Mouse (Mus musculus) liver, embryonic 16.5 days (tissue): Measurements from ENCODE around the gene Kifc3. TPM values are rescaled to one million over a fixed set of nuclear protein-coding genes. Genes with fewer than 3 reads are reported as not detected.

ENCODE experiments used
- ATAC-seq: fragments of 200-750 bp; cut with Nextera tagmentation; 2 replicates; pipeline ENCODE4 v1.8.0; 2017; ENCODE audit warnings: low read depth, mild to moderate bottlenecking, moderate number of reproducible peaks, moderate library complexity
- H3K27ac ChIP-seq: fragments of 300-500 bp; sonication (generic); 2 replicates; pipeline ENCODE4 v1.5.1; 2014; ENCODE audit warnings: mild to moderate bottlenecking, low read length
- H3K27me3 ChIP-seq: fragments of 300-500 bp; sonication (generic); 2 replicates; pipeline ENCODE4 v1.6.1; 2014; ENCODE audit warnings: low read depth, low read length, mixed read lengths; ENCODE audit not compliant: control insufficient read depth, insufficient read depth
- H3K36me3 ChIP-seq: fragments of 300-500 bp; sonication (generic); 2 replicates; pipeline ENCODE4 v1.6.1; 2014; ENCODE audit warnings: mild to moderate bottlenecking; ENCODE audit not compliant: control insufficient read depth, insufficient read depth
- H3K4me1 ChIP-seq: fragments of 300-500 bp; sonication (generic); 2 replicates; pipeline ENCODE4 v1.6.1; 2014; ENCODE audit warnings: low read depth, low read length, mixed read lengths; ENCODE audit not compliant: control insufficient read depth
- H3K4me2 ChIP-seq: fragments of 300-500 bp; sonication (generic); 2 replicates; pipeline ENCODE4 v1.6.1; 2014; ENCODE audit warnings: low read depth, low read length, mixed read lengths
- H3K4me3 ChIP-seq: fragments of 300-500 bp; sonication (generic); 2 replicates; pipeline ENCODE4 v1.5.1; 2014; ENCODE audit warnings: low read depth, mild to moderate bottlenecking, low read length
- H3K9ac ChIP-seq: fragments of 300-500 bp; sonication (generic); 2 replicates; pipeline ENCODE4 v1.6.1; 2014; ENCODE audit warnings: low read depth, low read length
- H3K9me3 ChIP-seq: fragments of 300-500 bp; sonication (generic); replicated peaks from 2 replicates; pipeline ENCODE4 v1.6.1; 2016; ENCODE audit warnings: low read length; ENCODE audit not compliant: control insufficient read depth
- WGBS: fragments of 180-500 bp; shearing (Covaris S2); extraction: QIAGEN DNeasy Blood & Tissue Kit; methylation state at CpG from one replicate; pipeline ENCODE4 v1.1.7; 2014; ENCODE audit not compliant: insufficient replicate concordance; 5-methylcytosine and 5-hydroxymethylcytosine counted together
- polyA plus RNA-seq: library from polyadenylated mRNA; unstranded; fragments of >200 nt; fragmentation: Nextera tagmentation; extraction: Ambion mirVana; gene quantifications from 2 replicates; pipeline ENCODE4 v1.2.1, GENCODE M21; 2015

The Kifc3 gene
- polyA plus RNA-seq, 1 experiment from 2014 or later: 5.5 TPM

DNA sequence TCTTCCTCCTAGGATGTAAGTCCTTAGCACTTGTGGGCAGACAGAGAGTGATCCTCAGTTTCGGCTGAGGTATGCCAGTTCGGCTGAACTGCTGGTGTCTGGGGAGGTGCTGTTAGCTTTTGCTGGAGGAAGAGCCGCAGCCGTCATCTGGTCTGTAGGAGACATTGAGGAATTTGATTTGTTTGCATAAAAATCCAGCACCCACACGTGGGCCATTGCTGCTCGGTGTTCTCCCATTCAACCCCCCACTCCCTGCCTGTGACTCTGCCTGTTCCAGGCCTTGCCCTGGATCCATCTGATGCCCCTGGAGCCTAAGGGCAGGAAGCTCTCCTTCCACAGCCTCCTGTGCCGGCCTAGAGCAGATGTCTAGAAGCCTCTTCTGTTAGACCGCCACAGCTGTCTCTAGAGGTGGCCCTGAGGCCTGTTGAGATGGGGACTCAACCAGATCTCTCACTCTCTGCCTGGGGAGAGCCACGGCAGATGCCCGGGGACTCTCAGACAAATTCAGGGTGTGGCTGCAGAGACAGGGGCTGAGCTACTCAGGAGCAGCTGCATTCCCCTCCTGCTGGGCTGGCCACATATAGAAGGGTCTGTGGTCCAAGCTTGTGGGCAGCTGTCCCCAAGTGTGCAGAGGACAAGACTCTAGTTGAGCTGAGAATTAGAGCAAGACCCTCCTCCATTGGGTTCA lies 117.7 kb downstream of the Kifc3 start:
- no peaks in the 10 kb centered on the region for H3K9me3 ChIP-seq
- no peak overlapping the region for H3K4me2 ChIP-seq
- no peak for ATAC-seq
- no peak overlapping the region for H3K9ac ChIP-seq
- no peaks in the 10 kb centered on the region for H3K27me3 ChIP-seq
- WGBS: 69% methylated on average over 10 of the region's 10 CpGs
- H3K4me3 ChIP-seq: no peak overlapping the region
- H3K36me3 ChIP-seq: no peaks in the 10 kb centered on the region
- H3K4me1 ChIP-seq: peaks cover 28% of the 10 kb centered on the region
- no peak overlapping the region for H3K27ac ChIP-seq

- Histone ChIP-seq H3K27ac (no peak overlapping the region), H3K4me1 (peaks cover 34% of the 10 kb centered on the region), H3K9me3 (no peaks in the 10 kb centered on the region), H3K9ac (no peak overlapping the region), H3K4me3 (no peak overlapping the region), H3K36me3 (no peaks in the 10 kb centered on the region), H3K4me2 (no peak overlapping the region), H3K27me3 (no peaks in the 10 kb centered on the region)
- no peak for ATAC-seq
- WGBS: 71% methylated on average over 4 of the region's 4 CpGs
Observed at GRCm38 (mm10) chr8:95084261-95084660, 118.4 kb downstream of the Kifc3 start.

GRCm38 (mm10) chr8:95081650-95082049 lies 121.0 kb downstream of the Kifc3 start:
- ATAC-seq: no peak
- Histone ChIP-seq H3K4me2 (peak overlapping the region; percentile 88), H3K9me3 (no peaks in the 10 kb centered on the region), H3K36me3 (no peaks in the 10 kb centered on the region), H3K27me3 (no peaks in the 10 kb centered on the region), H3K9ac (peak overlapping the region; percentile 86), H3K27ac (peak overlapping the region; percentile 50), H3K4me1 (peaks cover 35% of the 10 kb centered on the region), H3K4me3 (peak overlapping the region; percentile 88)
- WGBS: 8% methylated on average over 11 of the region's 11 CpGs

DNA sequence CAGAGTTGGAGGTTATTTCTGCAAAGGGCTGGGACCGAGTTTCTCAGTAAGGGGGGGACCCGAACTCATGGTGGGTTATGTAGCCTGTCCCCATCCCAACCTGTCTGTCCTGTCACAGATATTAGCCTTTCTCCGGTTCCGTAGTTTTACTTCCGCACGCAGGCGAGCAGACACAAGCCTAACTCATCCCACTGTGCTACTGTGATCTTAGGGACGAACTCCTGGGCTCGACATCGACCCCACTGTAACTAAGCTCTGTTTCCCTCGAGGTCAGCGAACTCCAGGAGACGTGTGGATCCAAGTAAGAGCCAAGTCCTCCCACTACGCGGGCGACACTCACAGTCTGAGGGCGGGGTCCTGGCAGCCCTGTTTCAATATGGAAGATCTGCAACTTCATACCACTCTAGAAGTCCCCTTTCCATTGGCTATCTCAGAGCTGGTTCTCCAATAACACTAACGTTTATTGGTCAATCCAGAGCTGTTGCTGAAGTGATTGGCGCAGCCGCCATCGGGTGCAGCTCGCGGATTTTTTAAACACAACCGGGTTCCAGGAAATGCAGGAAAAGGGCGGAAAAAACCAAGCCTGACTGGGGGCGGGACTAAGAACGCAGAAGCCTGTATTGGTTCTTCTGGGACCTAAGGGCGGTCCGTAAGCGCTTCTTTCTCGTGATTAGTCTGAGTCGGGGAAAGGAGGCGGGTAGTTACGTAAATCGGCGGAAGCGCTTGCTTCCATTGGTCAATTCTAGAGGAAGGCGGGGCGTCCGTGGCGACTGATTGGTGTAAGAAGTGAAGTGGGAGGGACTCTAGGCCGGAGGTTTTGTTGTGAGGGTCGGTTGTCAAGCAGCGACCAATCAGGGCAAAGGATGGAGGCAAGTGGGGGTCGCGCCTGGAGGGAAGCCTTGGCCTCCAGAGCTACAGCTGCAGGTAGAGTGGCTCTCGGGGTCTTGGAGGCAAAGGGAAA lies 122.0 kb downstream of the Kifc3 start, which contains the start of gene Katnb1:
TSS of gene Katnb1 (plus strand) at position 806 of the 961 bp plus-strand sequence.
- Histone ChIP-seq H3K9me3 (no peaks in the 10 kb centered on the region), H3K27ac (peak within 1 kb of the TSS; percentile 85), H3K9ac (peak within 1 kb of the TSS; percentile 88), H3K4me1 (peaks cover 30% of the 10 kb centered on the region), H3K4me2 (peak within 1 kb of the TSS; percentile 95), H3K27me3 (no peaks in the 10 kb centered on the region), H3K4me3 (peak within 1 kb of the TSS; percentile 88), H3K36me3 (no peaks in the 10 kb centered on the region)
- WGBS: under 1% methylated on average over 47 of the region's 47 CpGs
- peak; percentile 92 for ATAC-seq

GRCm38 (mm10) chr8:95079305-95079704 lies 123.3 kb downstream of the Kifc3 start:
- H3K9ac ChIP-seq: no peak overlapping the region
- no peaks in the 10 kb centered on the region for H3K27me3 ChIP-seq
- ATAC-seq: no peak
- H3K4me3 ChIP-seq: no peak overlapping the region
- H3K9me3 ChIP-seq: no peaks in the 10 kb centered on the region
- H3K4me1 ChIP-seq: peaks cover 21% of the 10 kb centered on the region
- no peaks in the 10 kb centered on the region for H3K36me3 ChIP-seq
- WGBS: 72% methylated on average over 4 of the region's 4 CpGs
- H3K27ac ChIP-seq: no peak overlapping the region
- H3K4me2 ChIP-seq: no peak overlapping the region

- Histone ChIP-seq H3K9ac (no peak overlapping the region), H3K9me3 (no peaks in the 10 kb centered on the region), H3K4me2 (no peak overlapping the region), H3K27ac (no peak overlapping the region), H3K4me3 (no peak overlapping the region), H3K36me3 (no peaks in the 10 kb centered on the region), H3K4me1 (peaks cover 21% of the 10 kb centered on the region), H3K27me3 (no peaks in the 10 kb centered on the region)
- no peak for ATAC-seq
- WGBS: 65% methylated on average over 3 of the region's 3 CpGs
Observed at GRCm38 (mm10) chr8:95078055-95078454, 124.6 kb downstream of the Kifc3 start.

GRCm38 (mm10) chr8:95076151-95076550 lies 126.5 kb downstream of the Kifc3 start:
- Histone ChIP-seq H3K36me3 (no peaks in the 10 kb centered on the region), H3K4me2 (no peak overlapping the region), H3K27ac (no peak overlapping the region), H3K4me1 (peaks cover 10% of the 10 kb centered on the region), H3K27me3 (no peaks in the 10 kb centered on the region), H3K4me3 (no peak overlapping the region), H3K9ac (no peak overlapping the region), H3K9me3 (no peaks in the 10 kb centered on the region)
- 69% methylated on average over 17 of the region's 17 CpGs for WGBS
- ATAC-seq: no peak

DNA sequence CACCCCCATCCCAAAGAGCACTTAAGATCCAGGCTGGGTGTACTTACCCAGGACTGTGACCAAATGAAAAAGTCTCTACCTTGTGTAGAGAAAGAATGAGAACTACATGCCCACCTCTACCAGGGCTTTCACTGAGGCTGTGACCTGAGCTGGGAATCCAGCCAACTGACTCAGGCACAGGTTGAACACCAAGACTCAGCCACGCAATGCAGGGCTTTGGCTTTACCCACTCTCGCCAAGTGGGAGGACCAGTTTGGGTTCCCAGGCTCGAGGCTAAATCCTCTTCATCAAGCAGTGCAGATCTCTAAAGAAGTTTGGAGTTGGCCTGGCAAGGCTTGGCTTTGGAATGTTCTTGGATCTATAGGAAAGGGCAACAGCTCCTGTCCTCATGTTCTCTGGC lies 127.1 kb downstream of the Kifc3 start:
- no peak overlapping the region for H3K4me2 ChIP-seq
- no peak overlapping the region for H3K9ac ChIP-seq
- H3K36me3 ChIP-seq: no peaks in the 10 kb centered on the region
- H3K27me3 ChIP-seq: no peaks in the 10 kb centered on the region
- H3K27ac ChIP-seq: no peak overlapping the region
- 53% methylated on average over 3 of the region's 3 CpGs for WGBS
- H3K4me3 ChIP-seq: no peak overlapping the region
- H3K4me1 ChIP-seq: peaks cover 10% of the 10 kb centered on the region
- no peak for ATAC-seq
- no peaks in the 10 kb centered on the region for H3K9me3 ChIP-seq

DNA sequence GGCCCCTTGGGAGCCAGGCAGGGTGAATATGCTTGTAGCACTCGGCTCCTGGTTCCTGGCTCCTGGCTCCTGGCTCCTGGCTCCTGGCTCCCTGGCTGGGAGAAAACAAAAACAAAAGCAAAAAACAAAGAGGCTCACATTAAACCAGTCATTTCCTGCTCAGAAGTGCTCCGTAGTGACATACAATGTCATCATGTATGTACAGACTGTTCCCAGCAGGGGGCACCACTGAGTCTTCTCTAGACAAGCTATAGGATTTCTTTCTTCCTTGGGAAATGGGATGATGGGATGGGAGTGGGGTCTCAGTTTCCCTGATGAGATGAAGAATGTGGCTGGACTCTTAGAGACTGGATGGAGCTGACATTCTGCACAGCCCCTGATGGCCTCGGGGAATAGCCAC lies 135.0 kb downstream of the Kifc3 start:
- H3K4me2 ChIP-seq: no peak overlapping the region
- no peaks in the 10 kb centered on the region for H3K4me1 ChIP-seq
- 46% methylated on average over 3 of the region's 3 CpGs for whole genome bisulfite sequencing
- no peaks in the 10 kb centered on the region for H3K9me3 ChIP-seq
- H3K4me3 ChIP-seq: no peak overlapping the region
- H3K9ac ChIP-seq: no peak overlapping the region
- no peak overlapping the region for H3K27ac ChIP-seq
- no peak for ATAC-seq
- H3K27me3 ChIP-seq: no peaks in the 10 kb centered on the region
- H3K36me3 ChIP-seq: no peaks in the 10 kb centered on the region
